11 mouse cellular contexts compared by ENCODE assay signal in genomic region chr7:38112451-38112850, GRCm38 (mm10). TPM values are rescaled to one million over a fixed set of nuclear protein-coding genes. Genes with fewer than 3 reads are reported as not detected.
A peak's percentile ranks its signal among the peaks of the same experiment; 100 is the strongest.
DNase-seq lines count a peak whose midpoint lies in the region; ATAC-seq and TF ChIP-seq lines count a peak whose summit lies in the region.
"Had no signal": no experiment of that assay in that cellular context is flagged by ENCODE, and none has a peak within 500 bp of the region (broad histone marks: within the 10 kb centered on the region; RNA-seq: fewer than 3 reads in every experiment).

No protein-coding gene starts in this region.

- no peak overlapping the region for H3K4me3 ChIP-seq in heart, embryonic 10.5 days
- no peak overlapping the region for H3K4me3 ChIP-seq in heart, adult 2 months
- no peak overlapping the region for H3K4me3 ChIP-seq in lung, embryonic 16.5 days (ENCODE audit: low read length)
- H3K4me3 ChIP-seq in lung, postnatal 0 days (ENCODE audit: low read depth, low read length): no peak overlapping the region
- H3K4me3 ChIP-seq in stomach, embryonic 16.5 days (replicated peaks; ENCODE audit: low read length): no peak overlapping the region
- H3K4me3 ChIP-seq in forebrain, embryonic 14.5 days (ENCODE audit: low read depth, low read length): no peak overlapping the region
- H3K4me3 ChIP-seq: midbrain, embryonic 13.5 days; neural tube, embryonic 13.5 days had no signal

- H3K9me3 ChIP-seq in heart, embryonic 10.5 days: no peaks in the 10 kb centered on the region
- H3K9me3 ChIP-seq in lung, embryonic 16.5 days (ENCODE audit: control insufficient read depth, low read length): no peaks in the 10 kb centered on the region
- no peaks in the 10 kb centered on the region for H3K9me3 ChIP-seq in lung, postnatal 0 days (ENCODE audit: low read length)
- H3K9me3 ChIP-seq in stomach, embryonic 16.5 days (replicated peaks; ENCODE audit: control insufficient read depth, low read length): no peaks in the 10 kb centered on the region
- no peaks in the 10 kb centered on the region for H3K9me3 ChIP-seq in forebrain, embryonic 14.5 days (replicated peaks; ENCODE audit: control insufficient read depth, low read length)
- H3K9me3 ChIP-seq: midbrain, embryonic 13.5 days; neural tube, embryonic 13.5 days had no signal

- TF ChIP-seq POLR2A in heart, adult 2 months (IDR thresholded peaks at IDR 0.05; ENCODE audit: insufficient read depth, low read depth, low read length): no peak

- no peak for DNase-seq in heart, embryonic 10.5 days (ENCODE audit: low spot score)
- no peak for DNase-seq in heart, adult 2 months
- no peak for DNase-seq in lung, postnatal 0 days (ENCODE audit: low spot score)
- peak; percentile 36 for DNase-seq in gastrocnemius, postnatal 25 days
- no peak for DNase-seq in forebrain, embryonic 14.5 days (ENCODE audit: low spot score)

- TF ChIP-seq EP300 in heart, adult 2 months (IDR thresholded peaks at IDR 0.05; ENCODE audit: insufficient read depth, low read depth, low read length): no peak
- no peak for TF ChIP-seq EP300 in lung, postnatal 0 days (IDR thresholded peaks at IDR 0.05)

- no peak overlapping the region for H3K4me2 ChIP-seq in lung, embryonic 16.5 days (ENCODE audit: low read depth, low read length)
- H3K4me2 ChIP-seq in lung, postnatal 0 days (replicated peaks; ENCODE audit: low read depth, low read length): no peak overlapping the region
- H3K4me2 ChIP-seq in stomach, embryonic 16.5 days (ENCODE audit: low read depth, low read length): no peak overlapping the region
- H3K4me2 ChIP-seq in forebrain, embryonic 14.5 days (ENCODE audit: low read length): no peak overlapping the region
- H3K4me2 ChIP-seq: midbrain, embryonic 13.5 days; neural tube, embryonic 13.5 days had no signal

- no peak for ATAC-seq in lung, embryonic 16.5 days (ENCODE audit: low read depth)
- ATAC-seq in lung, postnatal 0 days: no peak
- no peak for ATAC-seq in stomach, embryonic 16.5 days (ENCODE audit: insufficient read depth, low FRiP score)
- ATAC-seq in forebrain, embryonic 14.5 days: no peak
- ATAC-seq: forebrain, embryonic 16.5 days; inflammation-experienced regulatory T-cells, adult 6 months; midbrain, embryonic 13.5 days had no signal

- no peak for TF ChIP-seq CTCF in heart, adult 2 months (IDR thresholded peaks at IDR 0.05)
- no peak for TF ChIP-seq CTCF in lung, postnatal 0 days (IDR thresholded peaks at IDR 0.05)

- WGBS in heart, embryonic 10.5 days: 85% methylated on average over 9 of the region's 9 CpGs
- WGBS in heart, adult 2 months: 67% methylated on average over 9 of the region's 9 CpGs
- 54% methylated on average over 9 of the region's 9 CpGs for WGBS in lung, embryonic 16.5 days
- 51% methylated on average over 9 of the region's 9 CpGs for WGBS in lung, postnatal 0 days
- WGBS in stomach, embryonic 16.5 days: 71% methylated on average over 9 of the region's 9 CpGs
- WGBS in forebrain, embryonic 14.5 days: 93% methylated on average over 9 of the region's 9 CpGs

- 0 out of 2 replicates have a peak, but pooled peaks cover 7% of the 10 kb centered on the region for H3K27me3 ChIP-seq in heart, embryonic 10.5 days (ENCODE audit: insufficient read depth, poor library complexity, severe bottlenecking)
- no peaks in the 10 kb centered on the region for H3K27me3 ChIP-seq in heart, adult 2 months (ENCODE audit: control insufficient read depth, insufficient read depth, low read length)
- no peaks in the 10 kb centered on the region; the same call in 1 of the 2 replicates for H3K27me3 ChIP-seq in lung, embryonic 16.5 days (ENCODE audit: control insufficient read depth, insufficient read depth, low read depth, low read length)
- H3K27me3 ChIP-seq in lung, postnatal 0 days (replicated peaks; ENCODE audit: insufficient read depth, low read length): no peaks in the 10 kb centered on the region
- H3K27me3 ChIP-seq in stomach, embryonic 16.5 days (ENCODE audit: control insufficient read depth, insufficient read depth, low read length): no peaks in the 10 kb centered on the region
- 0 out of 2 replicates have a peak, but pooled peaks cover 2% of the 10 kb centered on the region for H3K27me3 ChIP-seq in forebrain, embryonic 14.5 days (replicated peaks; ENCODE audit: control insufficient read depth, insufficient read depth, low read length)

- intact Hi-C loops in heart, adult 2 months (cut with DNase I): no loop called here

- peak overlapping the region; percentile 67 for H3K27ac ChIP-seq in heart, embryonic 10.5 days
- H3K27ac ChIP-seq in heart, adult 2 months: no peak overlapping the region
- peak overlapping the region; percentile 82 for H3K27ac ChIP-seq in lung, embryonic 16.5 days (ENCODE audit: low read length)
- H3K27ac ChIP-seq in lung, postnatal 0 days (ENCODE audit: low read length): no peak overlapping the region
- H3K27ac ChIP-seq in stomach, embryonic 16.5 days (ENCODE audit: low read length): peak overlapping the region; percentile 79
- no peak overlapping the region for H3K27ac ChIP-seq in forebrain, embryonic 14.5 days (ENCODE audit: low read depth, low read length)
- H3K27ac ChIP-seq: midbrain, embryonic 13.5 days had no signal

- H3K9ac ChIP-seq in heart, adult 2 months (ENCODE audit: low read depth, low read length): no peak overlapping the region
- H3K9ac ChIP-seq in lung, embryonic 16.5 days (ENCODE audit: low read length): no peak overlapping the region
- no peak overlapping the region for H3K9ac ChIP-seq in lung, postnatal 0 days (replicated peaks; ENCODE audit: low read depth)
- no peak overlapping the region for H3K9ac ChIP-seq in stomach, embryonic 16.5 days (ENCODE audit: low read length)
- no peak overlapping the region for H3K9ac ChIP-seq in forebrain, embryonic 14.5 days (ENCODE audit: low read length)
- H3K9ac ChIP-seq: midbrain, embryonic 13.5 days; neural tube, embryonic 13.5 days had no signal

- peaks cover 30% of the 10 kb centered on the region for H3K4me1 ChIP-seq in heart, embryonic 10.5 days
- 0 out of 2 replicates have a peak, but pooled peaks cover 1% of the 10 kb centered on the region for H3K4me1 ChIP-seq in heart, adult 2 months (ENCODE audit: control insufficient read depth, insufficient read depth, low read length)
- peaks cover 19% of the 10 kb centered on the region for H3K4me1 ChIP-seq in lung, embryonic 16.5 days (replicated peaks; ENCODE audit: control insufficient read depth, insufficient read depth, low read length)
- H3K4me1 ChIP-seq in lung, postnatal 0 days (ENCODE audit: insufficient read depth, low read depth, low read length): peaks cover 5% of the 10 kb centered on the region; the same call in 1 of the 2 replicates
- peaks cover 25% of the 10 kb centered on the region for H3K4me1 ChIP-seq in stomach, embryonic 16.5 days (ENCODE audit: control insufficient read depth, insufficient read depth, low read length)
- 0 out of 2 replicates have a peak, but pooled peaks cover 3% of the 10 kb centered on the region for H3K4me1 ChIP-seq in forebrain, embryonic 14.5 days (ENCODE audit: control insufficient read depth, insufficient read depth, low read length)
- H3K4me1 ChIP-seq: neural tube, embryonic 13.5 days had no signal

- H3K79me2 ChIP-seq in heart, adult 2 months (replicated peaks; ENCODE audit: control insufficient read depth, insufficient read depth, low read length): no peaks in the 10 kb centered on the region

- H3K36me3 ChIP-seq in heart, embryonic 10.5 days: no peaks in the 10 kb centered on the region
- no peaks in the 10 kb centered on the region for H3K36me3 ChIP-seq in heart, adult 2 months (ENCODE audit: control insufficient read depth, insufficient read depth, low read length)
- H3K36me3 ChIP-seq in lung, embryonic 16.5 days (ENCODE audit: control insufficient read depth, insufficient read depth, low read length): no peaks in the 10 kb centered on the region
- no peaks in the 10 kb centered on the region for H3K36me3 ChIP-seq in lung, postnatal 0 days (ENCODE audit: insufficient read depth, low read length)
- H3K36me3 ChIP-seq in stomach, embryonic 16.5 days (ENCODE audit: control insufficient read depth, insufficient read depth, low read length): no peaks in the 10 kb centered on the region
- no peaks in the 10 kb centered on the region for H3K36me3 ChIP-seq in forebrain, embryonic 14.5 days (ENCODE audit: control insufficient read depth, insufficient read depth, low read length)
- H3K36me3 ChIP-seq: midbrain, embryonic 13.5 days; neural tube, embryonic 13.5 days had no signal

RNA-seq across cellular contexts. Expression of gene Ccne1, which starts 5.1 kb away (rescaled TPM):
- polyA plus RNA-seq in heart, embryonic 10.5 days (2016; fragmentation: Nextera tagmentation; extraction: Ambion mirVana): 73.7 and 94.9 TPM in 2 replicates
- 1 to 10 TPM in 1 of 2 experiments, under 1 TPM in 1; 0.91 to 1.3 TPM for total RNA-seq in heart, adult 2 months (2021)
- polyA plus RNA-seq in heart, adult 2 months (2012; rRNA removed): 0.90 and 1.3 TPM in 2 replicates
- 40.6 and 48.5 TPM in 2 replicates for polyA plus RNA-seq in lung, embryonic 16.5 days (2015; fragmentation: Nextera tagmentation; extraction: Ambion mirVana)
- 2.9 and 3.6 TPM in 2 replicates for polyA plus RNA-seq in lung, postnatal 0 days (2015; fragmentation: Nextera tagmentation; extraction: Ambion mirVana)
- 1 to 10 TPM in 1 of 2 experiments, under 1 TPM in 1; 0.33 to 1.3 TPM for total RNA-seq in gastrocnemius, postnatal 25 days (2021)
- polyA plus RNA-seq in stomach, embryonic 16.5 days (2015; fragmentation: Nextera tagmentation; extraction: Ambion mirVana): 52.9 and 55.2 TPM in 2 replicates
- 17.0 and 18.5 TPM in 2 replicates for polyA plus RNA-seq in forebrain, embryonic 14.5 days (2014; fragmentation: Nextera tagmentation; extraction: Ambion mirVana)

Comparison
In these comparisons a context has a peak if more than half of its experiments do, and no peak if none do; other contexts are left out.
1. H3K27ac ChIP-seq: peak in heart, embryonic 10.5 days (single experiment), lung, embryonic 16.5 days (single experiment) and stomach, embryonic 16.5 days (single experiment); none in heart, adult 2 months (single experiment), lung, postnatal 0 days (single experiment) and forebrain, embryonic 14.5 days (single experiment).